Mouse (Mus musculus): ENCODE results near the gene Cops3. TPM values are rescaled to one million over a fixed set of nuclear protein-coding genes. Genes with fewer than 3 reads are reported as not detected.

Gene Cops3
- polyA plus RNA-seq, 1 experiment from 2014 or later, result 226 TPM

DNA sequence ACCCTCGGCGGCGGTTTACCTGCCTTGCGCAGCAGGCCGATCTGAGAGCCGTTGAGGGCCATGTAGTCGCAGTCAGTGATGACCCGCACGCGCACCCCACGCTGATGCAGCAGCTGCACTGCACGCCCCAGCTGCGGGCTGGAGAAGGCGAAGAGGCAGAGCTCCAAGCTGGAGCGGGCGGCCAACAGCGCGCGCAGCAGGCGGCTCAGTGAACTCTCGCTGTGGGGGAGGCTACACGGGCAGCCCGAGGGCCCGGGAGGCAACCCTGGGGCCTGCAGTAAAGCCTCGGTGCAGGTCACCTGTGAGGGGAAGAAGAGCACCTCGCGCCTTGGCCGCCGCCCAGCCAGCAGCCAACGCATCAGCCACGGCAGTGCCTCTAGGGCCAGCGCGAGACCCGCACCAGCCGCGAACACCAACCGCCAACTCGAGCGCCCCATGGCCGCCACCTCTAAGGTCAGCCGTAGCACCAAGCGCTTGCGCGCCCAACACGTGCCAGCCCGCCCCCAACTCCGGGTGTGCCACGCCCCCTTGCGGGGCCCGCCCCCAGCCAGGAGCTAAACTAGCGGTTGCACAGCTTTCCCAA lies 52.3 kb downstream of the Cops3 start, which contains the start of gene Pld6:
Gene Pld6 (minus strand): TSS at position 447 of the 583 bp plus-strand sequence.
- Histone ChIP-seq H3K9me3 (no peaks in the 10 kb centered on the region), H3K4me2 (peak within 1 kb of the TSS; percentile 71), H3K4me3 (replicated peaks) (peak within 1 kb of the TSS; percentile 43), H3K4me1 (peaks cover 13% of the 10 kb centered on the region), H3K27me3 (peaks cover 19% of the 10 kb centered on the region; the same call in 1 of the 2 replicates), H3K27ac (no peak within 1 kb of the TSS), H3K36me3 (replicated peaks) (peaks cover 13% of the 10 kb centered on the region), H3K9ac (peak within 1 kb of the TSS; percentile 43)
- ATAC-seq (ENCODE audit: low FRiP score), result peak; percentile 67
- WGBS, result 1% methylated on average over 51 of the region's 51 CpGs

DNA sequence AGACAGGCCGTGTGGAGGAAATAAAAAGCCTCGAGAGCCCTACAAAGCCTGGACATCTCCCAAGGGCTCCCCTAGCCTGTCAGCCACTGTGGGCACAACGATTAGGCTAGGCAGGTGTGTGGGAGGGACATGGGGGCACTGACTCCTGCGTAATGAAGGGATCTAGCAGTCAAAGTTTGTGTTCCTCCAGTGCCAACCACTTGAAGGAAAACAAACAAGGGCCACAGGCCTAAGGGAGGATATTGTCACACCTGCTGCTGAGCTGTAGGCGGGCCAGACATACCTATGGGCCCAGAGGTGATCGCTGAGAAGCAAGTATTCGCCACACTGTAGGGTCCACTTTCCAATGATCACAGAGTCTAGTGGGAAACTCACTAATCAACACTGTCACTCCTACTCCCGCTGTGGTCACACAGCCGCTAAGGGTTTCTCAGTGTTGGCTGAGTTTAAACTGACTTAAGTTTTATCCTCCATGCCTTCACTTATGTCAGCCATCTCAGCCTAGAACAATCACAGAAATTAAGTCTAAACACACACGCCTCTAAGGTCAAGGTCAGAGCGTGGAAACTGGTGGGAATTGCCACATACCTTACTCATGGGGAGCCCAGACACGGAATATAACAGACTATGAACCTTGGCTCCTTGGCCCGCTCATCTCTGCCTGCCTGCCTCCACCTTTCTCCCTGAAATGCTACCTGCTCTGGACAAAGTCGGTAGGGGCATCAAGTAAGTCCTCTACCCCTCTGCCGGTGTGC lies 53.0 kb downstream of the Cops3 start:
- Histone ChIP-seq H3K27ac (no peak overlapping the region), H3K27me3 (peaks cover 19% of the 10 kb centered on the region; the same call in 1 of the 2 replicates), H3K4me1 (peaks cover 15% of the 10 kb centered on the region), H3K9ac (peak overlapping the region; percentile 43), H3K36me3 (replicated peaks) (peaks cover 6% of the 10 kb centered on the region), H3K9me3 (no peaks in the 10 kb centered on the region), H3K4me2 (peak overlapping the region; percentile 71), H3K4me3 (replicated peaks) (peak overlapping the region; percentile 43)
- ATAC-seq (ENCODE audit: low FRiP score), result no peak
- WGBS, result 58% methylated on average over 15 of the region's 15 CpGs

DNA sequence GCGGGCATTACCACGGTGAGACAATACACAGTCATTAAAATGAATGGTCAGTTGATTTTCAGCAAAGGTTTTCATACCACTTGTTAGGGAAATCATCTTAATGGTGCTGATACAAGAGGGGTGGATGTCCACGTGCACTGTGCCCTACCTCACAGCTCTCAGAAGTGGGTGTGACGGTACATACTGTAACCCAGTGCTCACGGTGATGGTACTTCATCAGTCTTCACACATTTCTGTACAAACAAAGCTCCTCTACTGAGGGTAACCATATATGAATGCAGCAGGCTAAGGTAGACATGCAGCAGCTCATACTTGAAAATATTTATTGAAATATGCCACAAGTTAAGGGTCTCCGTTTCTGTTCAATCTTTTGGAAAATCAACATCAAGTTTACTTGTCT lies 56.0 kb downstream of the Cops3 start:
- Histone ChIP-seq H3K4me1 (peaks cover 15% of the 10 kb centered on the region), H3K4me3 (replicated peaks) (no peak overlapping the region), H3K4me2 (no peak overlapping the region), H3K9ac (no peak overlapping the region), H3K9me3 (no peaks in the 10 kb centered on the region), H3K36me3 (replicated peaks) (peaks cover 3% of the 10 kb centered on the region), H3K27me3 (peaks cover 19% of the 10 kb centered on the region; the same call in 1 of the 2 replicates), H3K27ac (no peak overlapping the region)
- WGBS, result 89% methylated on average over 6 of the region's 6 CpGs
- ATAC-seq (ENCODE audit: low FRiP score), result no peak

DNA sequence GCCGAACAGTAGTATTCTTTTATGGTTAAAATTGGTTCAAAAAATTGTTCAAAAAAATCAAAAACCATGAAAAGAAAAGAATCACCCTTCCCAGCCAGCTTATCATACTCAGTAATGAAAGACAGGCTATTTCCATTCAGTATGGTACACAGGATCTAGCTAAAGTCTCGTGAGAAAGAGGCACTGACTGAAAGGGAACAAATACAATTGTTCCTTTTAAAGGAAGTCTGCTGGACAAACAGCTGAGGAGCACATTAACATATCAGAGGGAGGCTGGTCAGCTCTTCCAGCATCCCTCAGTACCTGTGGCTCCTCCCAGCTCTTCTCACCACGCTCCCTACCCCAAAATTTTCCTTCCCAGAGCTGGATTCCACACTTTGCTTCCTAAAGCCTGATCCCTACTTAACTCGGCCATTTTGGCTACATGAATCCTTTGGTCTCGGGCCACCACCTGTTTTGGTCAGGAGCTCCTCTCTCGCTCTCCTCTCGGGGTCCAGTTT lies 57.5 kb downstream of the Cops3 start:
- H3K36me3 ChIP-seq (replicated peaks), result peaks cover 16% of the 10 kb centered on the region
- H3K9me3 ChIP-seq, result no peaks in the 10 kb centered on the region
- WGBS, result 66% methylated on average over 7 of the region's 7 CpGs
- H3K9ac ChIP-seq, result no peak overlapping the region
- no peak for ATAC-seq (ENCODE audit: low FRiP score)
- H3K27ac ChIP-seq, result no peak overlapping the region
- peaks cover 13% of the 10 kb centered on the region; the same call in 1 of the 2 replicates for H3K27me3 ChIP-seq
- H3K4me1 ChIP-seq, result peaks cover 8% of the 10 kb centered on the region
- no peak overlapping the region for H3K4me3 ChIP-seq (replicated peaks)
- no peak overlapping the region for H3K4me2 ChIP-seq

DNA sequence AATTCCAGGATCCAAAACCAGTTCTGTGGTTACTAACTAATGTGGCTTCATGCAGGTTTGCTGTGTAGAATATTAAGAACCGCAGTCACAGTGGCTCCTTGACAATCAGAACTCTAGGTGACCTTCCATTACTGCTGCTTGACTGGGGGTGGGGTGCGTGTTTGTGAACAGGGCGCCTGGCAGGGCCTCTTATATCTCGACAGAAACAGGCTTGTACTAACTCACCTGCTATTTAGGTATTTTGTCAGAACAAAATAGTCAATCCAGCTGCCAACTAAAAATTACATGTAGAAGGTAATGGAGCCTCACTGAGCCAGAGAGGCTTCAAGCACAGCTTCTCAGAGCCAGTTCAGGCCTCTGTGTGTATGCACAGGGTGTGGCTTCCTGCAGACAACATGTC lies 59.4 kb downstream of the Cops3 start:
- Histone ChIP-seq H3K27me3 (no peaks in the 10 kb centered on the region), H3K4me2 (no peak overlapping the region), H3K4me3 (replicated peaks) (no peak overlapping the region), H3K27ac (no peak overlapping the region), H3K4me1 (peaks cover 2% of the 10 kb centered on the region; the same call in 1 of the 2 replicates), H3K9ac (no peak overlapping the region), H3K36me3 (replicated peaks) (peaks cover 33% of the 10 kb centered on the region), H3K9me3 (no peaks in the 10 kb centered on the region)
- WGBS, result 86% methylated on average over 4 of the region's 4 CpGs
- ATAC-seq (ENCODE audit: low FRiP score), result no peak

DNA sequence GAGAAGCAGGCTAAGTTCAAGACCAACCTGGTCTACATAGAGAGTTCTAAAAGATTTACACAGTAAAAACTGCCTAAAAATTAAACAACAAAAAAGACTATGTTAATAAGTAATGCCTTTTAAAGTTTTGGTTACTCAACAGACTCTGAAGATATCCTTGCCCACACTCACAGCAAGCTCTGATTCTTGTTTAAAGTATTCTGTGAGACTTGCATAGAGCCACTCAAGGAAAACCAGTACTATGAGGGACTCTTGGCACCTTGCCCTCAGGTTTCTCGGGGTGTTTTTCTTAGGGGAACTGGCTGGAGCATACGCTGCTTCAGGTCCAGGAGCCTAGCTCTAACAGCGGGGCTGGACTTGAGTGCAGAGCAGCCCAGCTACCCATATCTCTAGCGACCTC lies 60.2 kb downstream of the Cops3 start:
- 91% methylated on average over 4 of the region's 4 CpGs for WGBS
- no peak for ATAC-seq (ENCODE audit: low FRiP score)

DNA sequence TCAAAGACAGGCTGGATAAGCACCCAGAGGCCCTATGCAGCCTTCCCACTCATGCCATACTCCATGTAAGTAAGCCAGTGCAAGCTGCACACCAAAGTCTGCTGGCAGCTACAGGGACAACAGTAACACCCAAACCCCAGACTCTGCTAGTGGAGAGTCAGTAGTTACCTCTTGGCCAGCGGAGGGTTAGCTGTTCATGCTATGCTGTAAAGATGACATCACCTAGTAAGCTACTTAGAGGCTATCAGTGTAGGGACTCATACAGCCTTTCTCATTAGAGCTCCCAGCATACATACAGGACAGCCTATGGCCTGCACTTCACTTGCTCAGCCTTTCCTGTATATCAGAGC lies 60.8 kb downstream of the Cops3 start:
- 89% methylated on average over 1 of the region's 1 CpGs for WGBS
- no peak overlapping the region for H3K27ac ChIP-seq
- H3K27me3 ChIP-seq, result no peaks in the 10 kb centered on the region
- no peak overlapping the region for H3K9ac ChIP-seq
- ATAC-seq (ENCODE audit: low FRiP score), result no peak
- peaks cover 46% of the 10 kb centered on the region for H3K36me3 ChIP-seq (replicated peaks)
- H3K4me3 ChIP-seq (replicated peaks), result no peak overlapping the region
- no peak overlapping the region for H3K4me2 ChIP-seq
- H3K9me3 ChIP-seq, result no peaks in the 10 kb centered on the region
- peaks cover 2% of the 10 kb centered on the region; the same call in 1 of the 2 replicates for H3K4me1 ChIP-seq

More for the DNA sequence above, 60.2 kb downstream of the Cops3 start:
- Histone ChIP-seq H3K4me2 (no peak overlapping the region), H3K9me3 (no peaks in the 10 kb centered on the region), H3K36me3 (replicated peaks) (peaks cover 41% of the 10 kb centered on the region), H3K4me3 (replicated peaks) (no peak overlapping the region), H3K4me1 (peaks cover 2% of the 10 kb centered on the region; the same call in 1 of the 2 replicates), H3K27me3 (no peaks in the 10 kb centered on the region), H3K27ac (no peak overlapping the region), H3K9ac (no peak overlapping the region)

DNA sequence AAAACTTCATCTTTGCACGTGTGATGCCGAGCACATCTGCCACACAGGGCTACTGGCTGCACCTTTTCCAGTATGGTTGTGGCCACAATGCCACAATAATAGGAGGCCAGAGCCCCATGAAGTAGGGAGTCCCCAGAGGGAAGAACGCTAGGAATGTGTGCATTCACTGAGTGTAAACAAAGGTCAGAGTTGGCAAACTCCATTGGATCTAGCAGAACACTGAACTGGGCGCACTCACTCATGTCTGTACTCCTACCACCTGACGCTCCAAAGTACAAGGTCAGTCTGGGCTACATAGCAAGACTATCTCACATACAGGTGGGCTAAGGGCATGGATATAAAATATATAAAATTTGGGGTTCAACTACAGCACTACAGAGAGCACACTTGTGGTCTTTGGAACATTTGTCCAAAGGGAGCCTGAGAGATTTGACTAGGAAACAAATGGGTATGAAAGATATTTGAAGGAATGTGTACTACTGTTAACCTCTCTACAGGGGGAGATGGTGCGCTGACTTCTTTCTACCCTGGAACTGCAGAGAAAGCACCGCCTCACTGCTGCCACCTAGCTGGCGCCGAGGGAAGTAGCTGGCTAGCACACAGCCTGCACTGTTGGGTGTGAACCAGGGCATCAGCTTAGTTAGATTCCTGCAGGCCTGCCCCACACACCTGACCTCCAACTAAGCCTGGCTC lies 61.3 kb downstream of the Cops3 start:
- Histone ChIP-seq H3K36me3 (replicated peaks) (peaks cover 51% of the 10 kb centered on the region), H3K4me1 (peaks cover 2% of the 10 kb centered on the region; the same call in 1 of the 2 replicates), H3K27ac (no peak overlapping the region), H3K4me3 (replicated peaks) (no peak overlapping the region), H3K9ac (no peak overlapping the region), H3K9me3 (no peaks in the 10 kb centered on the region), H3K27me3 (no peaks in the 10 kb centered on the region), H3K4me2 (no peak overlapping the region)
- 57% methylated on average over 9 of the region's 9 CpGs for WGBS
- no peak for ATAC-seq (ENCODE audit: low FRiP score)

DNA sequence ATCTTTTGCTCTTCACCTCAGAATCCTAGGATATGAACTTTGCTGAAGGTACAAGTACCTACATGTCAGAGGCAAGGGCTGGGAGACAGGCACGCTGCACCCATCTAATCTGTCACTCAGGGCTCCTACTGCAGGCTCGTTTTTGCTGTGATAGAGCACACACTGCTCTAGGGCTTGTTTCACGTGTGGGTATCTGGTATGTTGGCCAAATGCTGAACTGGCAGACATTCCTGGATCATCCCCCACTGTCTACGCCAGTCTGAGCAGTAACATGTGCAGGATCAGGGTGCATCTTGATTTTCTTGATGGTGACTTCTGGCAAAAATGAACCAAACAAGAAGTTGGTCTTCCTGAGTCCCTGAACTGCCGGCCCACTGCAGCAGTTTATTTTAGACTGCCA lies 62.4 kb downstream of the Cops3 start:
- Histone ChIP-seq H3K27me3 (no peaks in the 10 kb centered on the region), H3K9ac (no peak overlapping the region), H3K4me1 (peaks cover 2% of the 10 kb centered on the region; the same call in 1 of the 2 replicates), H3K4me2 (no peak overlapping the region), H3K9me3 (no peaks in the 10 kb centered on the region), H3K36me3 (replicated peaks) (peaks cover 60% of the 10 kb centered on the region), H3K4me3 (replicated peaks) (no peak overlapping the region), H3K27ac (no peak overlapping the region)
- ATAC-seq (ENCODE audit: low FRiP score), result no peak
- 89% methylated on average over 5 of the region's 5 CpGs for WGBS

DNA sequence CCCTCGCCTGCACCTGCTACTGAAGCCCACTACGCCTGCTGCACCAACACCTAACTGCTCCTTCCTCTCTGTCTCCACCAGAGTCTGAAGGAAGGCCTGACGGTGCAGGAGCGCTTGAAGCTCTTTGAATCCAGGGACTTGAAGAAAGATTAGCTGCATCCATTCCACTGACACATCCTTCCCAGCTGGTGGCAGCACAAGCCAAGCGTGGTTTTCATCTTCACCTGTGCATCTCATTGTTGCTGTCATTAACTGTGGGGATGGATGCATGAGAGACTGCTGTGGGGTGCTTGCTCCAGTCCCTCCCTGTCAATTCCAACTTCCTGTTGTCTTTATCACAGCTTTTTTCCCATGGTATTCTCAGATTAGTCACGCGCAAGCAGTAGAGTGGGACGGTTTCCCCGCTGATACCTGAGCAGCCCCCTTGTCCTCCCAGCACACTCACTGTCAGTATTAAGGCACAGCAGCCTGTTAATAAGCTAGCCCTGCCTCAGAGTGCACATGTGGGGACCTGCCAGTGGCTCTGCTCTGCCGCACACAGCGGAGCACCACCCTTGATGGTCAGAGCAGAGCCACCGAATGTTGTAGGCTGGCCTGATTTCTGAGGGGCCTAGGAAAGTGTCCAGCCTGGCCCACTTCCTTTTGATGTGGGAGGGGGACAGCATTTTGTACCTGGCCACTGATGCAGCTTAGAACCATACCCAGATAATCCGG lies 64.0 kb downstream of the Cops3 start:
- WGBS, result 88% methylated on average over 13 of the region's 13 CpGs
- no peak overlapping the region for H3K27ac ChIP-seq
- no peaks in the 10 kb centered on the region for H3K27me3 ChIP-seq
- H3K4me3 ChIP-seq (replicated peaks), result no peak overlapping the region
- no peak for ATAC-seq (ENCODE audit: low FRiP score)
- H3K4me2 ChIP-seq, result no peak overlapping the region
- no peaks in the 10 kb centered on the region for H3K4me1 ChIP-seq
- peaks cover 76% of the 10 kb centered on the region for H3K36me3 ChIP-seq (replicated peaks)
- no peaks in the 10 kb centered on the region for H3K9me3 ChIP-seq
- H3K9ac ChIP-seq, result no peak overlapping the region

DNA sequence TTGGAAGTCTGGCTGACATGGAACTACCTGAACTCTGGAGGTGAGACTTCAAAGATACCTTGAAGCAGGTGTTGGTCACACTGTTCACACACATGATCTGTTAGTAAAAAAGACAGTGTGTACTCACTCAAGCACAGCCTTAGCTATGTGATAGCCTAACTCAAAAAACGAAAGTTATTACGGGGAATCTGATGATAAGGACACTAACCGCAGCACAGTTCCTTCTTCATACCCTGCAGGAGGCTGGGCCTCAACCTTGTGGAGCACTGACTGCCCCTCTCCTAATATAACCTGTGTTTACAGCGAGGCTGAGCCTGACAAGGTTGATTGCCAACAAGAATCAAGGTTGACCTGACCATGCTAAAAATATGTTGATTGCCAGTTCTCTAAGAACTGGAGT lies 65.1 kb downstream of the Cops3 start:
- no peaks in the 10 kb centered on the region for H3K4me1 ChIP-seq
- H3K9me3 ChIP-seq, result no peaks in the 10 kb centered on the region
- no peak overlapping the region for H3K27ac ChIP-seq
- no peak overlapping the region for H3K4me3 ChIP-seq (replicated peaks)
- H3K9ac ChIP-seq, result no peak overlapping the region
- no peak for ATAC-seq (ENCODE audit: low FRiP score)
- peaks cover 85% of the 10 kb centered on the region for H3K36me3 ChIP-seq (replicated peaks)
- 96% methylated on average over 4 of the region's 4 CpGs for WGBS
- H3K27me3 ChIP-seq, result no peaks in the 10 kb centered on the region
- no peak overlapping the region for H3K4me2 ChIP-seq

DNA sequence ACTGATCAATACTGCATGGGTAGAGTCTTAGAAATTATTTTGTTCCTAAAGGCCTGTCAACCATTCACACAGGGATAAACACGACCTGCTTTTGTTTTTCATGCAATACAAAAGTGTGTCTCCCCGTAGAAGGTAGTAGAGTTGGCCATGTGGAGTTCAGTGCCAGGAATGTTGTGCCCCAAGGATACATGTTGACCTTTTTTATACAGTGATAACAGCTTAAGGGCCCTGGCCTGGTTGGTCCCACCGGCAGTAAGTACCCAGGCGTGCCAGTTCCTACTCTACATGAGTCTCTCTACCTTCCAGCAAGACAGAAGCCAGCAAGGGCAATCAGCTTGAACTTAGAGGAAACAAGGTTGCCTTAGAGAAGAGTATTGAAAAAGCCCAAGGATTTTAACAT lies 66.7 kb downstream of the Cops3 start:
- Histone ChIP-seq H3K4me1 (no peaks in the 10 kb centered on the region), H3K4me3 (replicated peaks) (no peak overlapping the region), H3K9ac (no peak overlapping the region), H3K4me2 (no peak overlapping the region), H3K27ac (no peak overlapping the region), H3K9me3 (no peaks in the 10 kb centered on the region), H3K27me3 (no peaks in the 10 kb centered on the region), H3K36me3 (replicated peaks) (peaks cover 92% of the 10 kb centered on the region)
- WGBS, result 90% methylated on average over 4 of the region's 4 CpGs
- no peak for ATAC-seq (ENCODE audit: low FRiP score)
